Mouse (Mus musculus): Measurements from ENCODE around the gene Prdx2. TPM values are rescaled to one million over a fixed set of nuclear protein-coding genes. Genes with fewer than 3 reads are reported as not detected.
A peak's percentile ranks its signal among the peaks of the same experiment; 100 is the strongest.

Gene Prdx2
- polyA plus RNA-seq, 1 experiment from 2014 or later = 1,255 TPM

DNA sequence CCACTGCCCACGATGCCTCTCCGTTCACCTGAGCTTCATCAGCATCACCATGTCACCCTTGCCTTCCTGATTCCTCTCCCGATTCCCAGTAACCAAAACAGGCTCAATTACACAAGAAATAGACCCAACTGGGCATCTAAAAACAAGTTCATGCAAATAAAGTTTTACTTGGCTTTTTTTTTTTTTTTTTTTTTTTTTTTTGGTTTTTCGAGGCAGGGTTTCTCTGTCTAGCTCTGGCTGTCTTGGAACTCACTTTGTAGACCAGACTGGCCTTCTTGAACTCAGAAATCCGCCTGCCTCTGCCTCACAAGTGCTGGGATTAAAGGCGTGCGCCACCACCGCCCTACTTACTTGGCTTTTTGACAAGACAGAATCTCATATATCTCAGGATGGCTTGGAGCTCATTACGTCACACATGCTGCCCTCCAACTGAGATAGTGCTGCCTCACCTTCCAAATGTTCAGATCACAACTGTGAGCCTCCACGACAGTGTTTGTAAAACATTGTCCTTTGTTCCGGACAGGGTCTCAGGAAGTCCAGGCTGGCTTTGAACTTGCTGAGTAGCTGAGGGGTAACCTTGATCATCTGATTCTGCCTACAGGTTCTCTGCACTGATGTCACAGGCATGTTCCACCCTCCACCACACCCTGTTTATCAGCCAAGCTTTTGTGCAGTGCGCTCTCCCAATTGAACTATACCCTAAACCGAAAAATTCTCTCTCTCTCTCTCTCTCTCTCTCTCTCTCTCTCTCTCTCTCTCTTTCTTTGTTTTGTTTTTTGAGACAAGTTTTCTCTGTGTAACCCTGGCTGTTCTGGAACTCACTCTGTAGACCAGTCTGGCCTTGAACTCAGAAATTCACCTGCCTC lies 31.5 kb upstream of the Prdx2 start:
- H3K4me1 ChIP-seq = peaks cover 38% of the 10 kb centered on the region
- no peaks in the 10 kb centered on the region for H3K9me3 ChIP-seq
- H3K4me3 ChIP-seq = peak overlapping the region; percentile 70
- 68% methylated on average over 13 of the region's 13 CpGs for WGBS
- H3K27ac ChIP-seq = 0 out of 2 replicates have a peak overlapping the region, but pooled peaks have one; percentile 82
- DNase-seq (ENCODE audit: extremely low spot score, low spot score) = no peak
- no peaks in the 10 kb centered on the region for H3K36me3 ChIP-seq (replicated peaks)
- peaks cover 63% of the 10 kb centered on the region for H3K27me3 ChIP-seq (ENCODE audit: poor library complexity, severe bottlenecking)

GRCm38 (mm10) chr8:84943699-84944098 lies 25.7 kb upstream of the Prdx2 start:
- no peaks in the 10 kb centered on the region for H3K36me3 ChIP-seq (replicated peaks)
- no peak overlapping the region for H3K27ac ChIP-seq
- 20% methylated on average over 4 of the region's 4 CpGs for WGBS
- peaks cover 69% of the 10 kb centered on the region for H3K27me3 ChIP-seq (ENCODE audit: poor library complexity, severe bottlenecking)
- peaks cover 33% of the 10 kb centered on the region for H3K4me1 ChIP-seq
- no peak for DNase-seq (ENCODE audit: extremely low spot score, low spot score)
- no peaks in the 10 kb centered on the region for H3K9me3 ChIP-seq
- no peak overlapping the region for H3K4me3 ChIP-seq

- Histone ChIP-seq H3K36me3 (replicated peaks) (no peaks in the 10 kb centered on the region), H3K4me3 (peak overlapping the region; percentile 75), H3K9me3 (no peaks in the 10 kb centered on the region), H3K27me3 (ENCODE audit: poor library complexity, severe bottlenecking) (peaks cover 73% of the 10 kb centered on the region), H3K27ac (no peak overlapping the region), H3K4me1 (peaks cover 33% of the 10 kb centered on the region)
- DNase-seq (ENCODE audit: extremely low spot score, low spot score) = peak; percentile 78
- 2% methylated on average over 26 of the region's 26 CpGs for WGBS
Measured at GRCm38 (mm10) chr8:84944478-84945160, 24.8 kb upstream of the Prdx2 start.

DNA sequence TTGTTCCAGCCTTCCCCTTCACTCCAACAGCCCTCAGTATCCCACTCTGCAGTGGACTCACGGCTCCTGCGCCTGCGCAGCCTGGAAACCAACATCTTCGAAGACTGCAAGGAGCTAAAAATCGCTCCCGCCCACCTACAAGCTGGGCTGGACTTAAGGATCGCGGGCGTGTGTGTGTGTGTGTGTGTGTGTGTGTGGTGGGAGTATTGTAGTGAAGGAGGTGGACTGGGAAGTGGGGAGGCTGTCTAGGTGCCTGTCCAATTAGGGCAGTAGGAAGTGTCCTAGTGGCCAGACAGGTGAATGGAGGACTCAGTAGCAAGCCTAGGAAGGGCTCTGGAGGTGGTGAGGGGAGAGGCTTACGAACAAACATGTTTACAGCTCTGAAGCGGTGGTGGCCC lies 24.2 kb upstream of the Prdx2 start:
- Histone ChIP-seq H3K4me1 (peaks cover 38% of the 10 kb centered on the region), H3K4me3 (peak overlapping the region; percentile 75), H3K9me3 (no peaks in the 10 kb centered on the region), H3K36me3 (replicated peaks) (no peaks in the 10 kb centered on the region), H3K27ac (no peak overlapping the region), H3K27me3 (ENCODE audit: poor library complexity, severe bottlenecking) (peaks cover 80% of the 10 kb centered on the region)
- peak; percentile 27 for DNase-seq (ENCODE audit: extremely low spot score, low spot score)
- 4% methylated on average over 11 of the region's 11 CpGs for WGBS

DNA sequence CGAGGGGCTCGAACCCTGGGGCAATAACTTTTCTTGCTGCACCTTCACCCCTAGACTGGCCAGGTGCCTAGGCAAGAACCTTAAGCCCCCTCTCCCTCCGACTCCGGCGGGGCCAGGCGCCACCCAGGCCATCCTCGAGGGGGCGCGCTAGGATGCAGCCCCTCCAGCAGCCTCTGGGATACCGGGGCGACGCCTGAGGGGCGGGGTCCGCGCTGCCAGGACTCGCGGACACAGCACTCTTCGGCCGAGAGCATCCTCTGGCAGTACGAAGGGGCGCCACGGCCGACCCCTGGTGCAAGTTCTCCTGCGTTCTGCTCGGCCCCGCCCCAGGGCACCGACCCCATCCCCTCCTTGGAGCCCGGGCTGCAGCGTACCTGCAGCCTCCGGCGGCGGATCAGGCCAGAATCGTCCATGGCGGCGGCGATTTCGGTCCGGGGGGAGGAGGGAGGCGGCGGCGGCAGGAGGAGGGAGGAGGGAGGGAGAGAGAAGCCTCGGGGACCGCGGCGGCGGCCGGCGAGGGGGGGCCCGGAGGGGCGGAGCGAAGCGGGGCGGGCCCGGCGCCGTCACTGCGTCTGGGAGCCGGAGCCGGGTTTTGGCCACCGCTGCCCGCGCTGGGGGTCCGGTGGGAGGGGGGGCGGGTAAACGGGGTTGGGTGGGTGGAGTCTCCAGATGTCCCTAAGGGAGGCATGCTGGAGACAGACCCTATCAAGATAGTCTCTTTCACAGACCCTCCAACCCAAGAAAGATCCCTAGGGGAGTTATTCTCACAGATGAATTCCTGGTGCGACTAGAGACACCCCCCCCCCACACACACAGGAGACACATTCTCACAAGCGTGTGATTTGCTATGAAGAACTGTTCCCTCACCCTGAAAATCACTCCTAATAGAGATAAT lies 23.5 kb upstream of the Prdx2 start:
- Histone ChIP-seq H3K9me3 (no peaks in the 10 kb centered on the region), H3K4me3 (peak overlapping the region; percentile 75), H3K27ac (peak overlapping the region; percentile 48; the same call in 1 of the 2 replicates), H3K36me3 (replicated peaks) (no peaks in the 10 kb centered on the region), H3K27me3 (ENCODE audit: poor library complexity, severe bottlenecking) (peaks cover 81% of the 10 kb centered on the region), H3K4me1 (peaks cover 39% of the 10 kb centered on the region)
- DNase-seq (ENCODE audit: extremely low spot score, low spot score) = peak; percentile 63
- WGBS = under 1% methylated on average over 60 of the region's 67 CpGs

GRCm38 (mm10) chr8:84946528-84947240 lies 22.7 kb upstream of the Prdx2 start, which contains the start of gene Rtbdn:
Gene Rtbdn (plus strand): TSS chr8:84946991.
- Histone ChIP-seq H3K27ac (peak within 1 kb of the TSS; percentile 48; the same call in 1 of the 2 replicates), H3K4me1 (peaks cover 39% of the 10 kb centered on the region), H3K9me3 (no peaks in the 10 kb centered on the region), H3K27me3 (ENCODE audit: poor library complexity, severe bottlenecking) (peaks cover 83% of the 10 kb centered on the region), H3K4me3 (peak within 1 kb of the TSS; percentile 75), H3K36me3 (replicated peaks) (no peaks in the 10 kb centered on the region)
- DNase-seq (ENCODE audit: extremely low spot score, low spot score) = peak; percentile 45
- 10% methylated on average over 17 of the region's 17 CpGs for WGBS

DNA sequence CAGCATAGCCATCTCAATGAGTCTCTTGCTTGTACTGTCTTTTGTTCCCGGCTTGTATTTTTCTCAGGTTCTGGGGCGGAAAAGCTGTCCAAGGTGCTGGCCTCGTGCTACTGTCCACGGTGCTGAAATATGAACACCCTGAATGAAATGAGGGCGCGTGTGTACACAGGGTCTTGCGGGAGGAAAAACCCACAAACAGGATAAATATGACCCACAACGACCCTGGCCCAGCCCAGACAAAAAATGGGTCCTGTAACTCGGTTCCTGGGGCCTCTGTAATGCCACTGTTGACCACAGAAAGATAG lies 22.2 kb upstream of the Prdx2 start:
- DNase-seq (ENCODE audit: extremely low spot score, low spot score) = no peak
- Histone ChIP-seq H3K36me3 (replicated peaks) (no peaks in the 10 kb centered on the region), H3K27ac (no peak overlapping the region), H3K27me3 (ENCODE audit: poor library complexity, severe bottlenecking) (peaks cover 88% of the 10 kb centered on the region), H3K4me3 (no peak overlapping the region), H3K9me3 (no peaks in the 10 kb centered on the region), H3K4me1 (peaks cover 39% of the 10 kb centered on the region)
- 14% methylated on average over 9 of the region's 9 CpGs for WGBS

- H3K36me3 ChIP-seq (replicated peaks) = no peaks in the 10 kb centered on the region
- H3K4me1 ChIP-seq = peaks cover 39% of the 10 kb centered on the region
- no peak overlapping the region for H3K27ac ChIP-seq
- WGBS = 19% methylated on average over 12 of the region's 12 CpGs
- no peak for DNase-seq (ENCODE audit: extremely low spot score, low spot score)
- peaks cover 84% of the 10 kb centered on the region for H3K27me3 ChIP-seq (ENCODE audit: poor library complexity, severe bottlenecking)
- H3K4me3 ChIP-seq = no peak overlapping the region
- H3K9me3 ChIP-seq = no peaks in the 10 kb centered on the region
Measured at GRCm38 (mm10) chr8:84949753-84950152, 19.6 kb upstream of the Prdx2 start.

DNA sequence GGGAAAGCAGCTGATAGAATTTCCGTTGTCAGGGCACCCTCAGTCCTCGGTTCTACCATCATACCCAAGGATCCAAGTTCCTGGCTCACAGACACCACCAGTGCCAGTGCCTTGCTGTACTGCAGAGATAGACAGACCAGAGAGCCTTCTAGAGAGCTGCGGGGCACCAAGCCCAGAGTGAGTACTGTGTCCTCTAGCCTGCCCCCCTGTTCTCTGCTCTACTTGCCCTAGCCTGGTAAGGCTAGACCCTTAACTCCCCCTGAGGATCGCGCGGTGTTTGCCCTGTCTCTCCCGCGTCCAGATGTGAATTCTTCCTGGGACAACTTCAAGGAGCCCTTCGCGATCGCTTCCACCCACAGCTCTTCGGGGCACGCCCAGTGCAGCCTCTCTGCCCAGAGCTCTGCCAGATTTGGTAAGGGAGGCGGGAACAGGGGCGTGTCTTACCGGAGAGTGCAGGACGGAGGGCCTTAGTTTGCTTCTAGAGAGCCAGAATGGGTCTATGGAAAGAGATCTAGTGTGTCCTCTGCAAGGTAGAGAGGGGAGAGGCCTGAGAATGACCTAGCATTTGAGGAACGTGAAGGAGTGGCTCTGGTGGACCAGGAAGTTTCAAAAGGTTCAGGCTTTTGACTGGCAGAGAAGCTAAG lies 16.7 kb upstream of the Prdx2 start:
- H3K4me3 ChIP-seq = peak overlapping the region; percentile 14; the same call in 1 of the 2 replicates
- H3K27ac ChIP-seq = no peak overlapping the region
- H3K9me3 ChIP-seq = no peaks in the 10 kb centered on the region
- 10% methylated on average over 18 of the region's 18 CpGs for WGBS
- H3K4me1 ChIP-seq = peaks cover 16% of the 10 kb centered on the region
- no peak for DNase-seq (ENCODE audit: extremely low spot score, low spot score)
- peaks cover 54% of the 10 kb centered on the region for H3K27me3 ChIP-seq (ENCODE audit: poor library complexity, severe bottlenecking)
- peaks cover 24% of the 10 kb centered on the region for H3K36me3 ChIP-seq (replicated peaks)

GRCm38 (mm10) chr8:84956768-84957167 lies 12.6 kb upstream of the Prdx2 start:
- Histone ChIP-seq H3K4me3 (no peak overlapping the region), H3K27me3 (ENCODE audit: poor library complexity, severe bottlenecking) (peaks cover 18% of the 10 kb centered on the region), H3K4me1 (peaks cover 10% of the 10 kb centered on the region), H3K9me3 (no peaks in the 10 kb centered on the region), H3K36me3 (replicated peaks) (peaks cover 63% of the 10 kb centered on the region), H3K27ac (no peak overlapping the region)
- peak; percentile 77 for DNase-seq (ENCODE audit: extremely low spot score, low spot score)
- WGBS = 54% methylated on average over 2 of the region's 2 CpGs

DNA sequence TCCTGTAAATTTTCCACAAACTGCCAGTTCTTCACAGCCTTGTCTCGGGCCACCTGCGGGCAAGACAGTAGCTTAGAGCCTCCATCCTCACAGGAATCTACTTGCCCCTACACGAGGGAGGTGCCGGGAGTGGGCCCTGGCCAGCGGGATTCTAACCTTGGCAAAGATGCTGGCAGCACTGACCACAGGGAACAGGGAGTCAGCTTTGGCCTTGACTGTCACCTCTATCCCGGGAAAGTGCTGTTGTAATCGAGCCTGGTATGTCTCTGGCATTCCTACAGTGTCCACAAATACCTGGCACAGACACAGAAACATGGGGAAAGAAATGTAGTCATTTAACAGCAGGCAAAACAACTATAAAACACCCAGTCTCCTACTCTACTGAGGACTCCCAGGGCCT lies 9.6 kb upstream of the Prdx2 start:
- Histone ChIP-seq H3K4me3 (no peak overlapping the region), H3K4me1 (peaks cover 2% of the 10 kb centered on the region), H3K36me3 (replicated peaks) (peaks cover 87% of the 10 kb centered on the region), H3K27me3 (ENCODE audit: poor library complexity, severe bottlenecking) (no peaks in the 10 kb centered on the region), H3K9me3 (no peaks in the 10 kb centered on the region), H3K27ac (no peak overlapping the region)
- WGBS = 91% methylated on average over 7 of the region's 7 CpGs
- DNase-seq (ENCODE audit: extremely low spot score, low spot score) = no peak

Measured in forebrain, embryonic 10.5 days (tissue).